Mouse (Mus musculus): ENCODE measurements around the gene Krt8. TPM values are rescaled to one million over a fixed set of nuclear protein-coding genes. Genes with fewer than 3 reads are reported as not detected.

Gene Krt8
- polyA plus RNA-seq, 1 experiment: 9.3 TPM

- no peaks in the 10 kb centered on the region for H3K36me3 ChIP-seq (ENCODE audit: control insufficient read depth, insufficient read depth, low read length)
- H3K27me3 ChIP-seq (ENCODE audit: control insufficient read depth, insufficient read depth, low read length): no peaks in the 10 kb centered on the region
- no peak overlapping the region for H3K27ac ChIP-seq (ENCODE audit: control insufficient read depth, insufficient read depth, low read depth, low read length)
- peaks cover 9% of the 10 kb centered on the region for H3K4me1 ChIP-seq (ENCODE audit: control insufficient read depth, insufficient read depth, low read length)
- H3K4me3 ChIP-seq (ENCODE audit: control insufficient read depth, low read depth, low read length): no peak overlapping the region
- TF ChIP-seq CTCF (IDR thresholded peaks at IDR 0.05; ENCODE audit: control insufficient read depth, insufficient read depth, insufficient replicate concordance, low read depth, low read length): no peak
- no peak for TF ChIP-seq POLR2A (IDR thresholded peaks at IDR 0.05; ENCODE audit: control insufficient read depth, low read depth, low read length)
Observed at GRCm38 (mm10) chr15:101984746-101985145, 19.5 kb downstream of the Krt8 start.

GRCm38 (mm10) chr15:101983949-101984601, 20.2 kb downstream of the Krt8 start:
- H3K4me1 ChIP-seq (ENCODE audit: control insufficient read depth, insufficient read depth, low read length): peaks cover 9% of the 10 kb centered on the region
- TF ChIP-seq POLR2A (IDR thresholded peaks at IDR 0.05; ENCODE audit: control insufficient read depth, low read depth, low read length) (no peak), CTCF (IDR thresholded peaks at IDR 0.05; ENCODE audit: control insufficient read depth, insufficient read depth, insufficient replicate concordance, low read depth, low read length) (peak; percentile 97)

GRCm38 (mm10) chr15:101983315-101983948, 20.9 kb downstream of the Krt8 start:
- H3K27ac ChIP-seq (ENCODE audit: control insufficient read depth, insufficient read depth, low read depth, low read length): no peak overlapping the region
- no peaks in the 10 kb centered on the region for H3K36me3 ChIP-seq (ENCODE audit: control insufficient read depth, insufficient read depth, low read length)
- TF ChIP-seq POLR2A (IDR thresholded peaks at IDR 0.05; ENCODE audit: control insufficient read depth, low read depth, low read length): no peak
- TF ChIP-seq CTCF (IDR thresholded peaks at IDR 0.05; ENCODE audit: control insufficient read depth, insufficient read depth, insufficient replicate concordance, low read depth, low read length): no peak
- H3K4me1 ChIP-seq (ENCODE audit: control insufficient read depth, insufficient read depth, low read length): peaks cover 7% of the 10 kb centered on the region
- no peaks in the 10 kb centered on the region for H3K27me3 ChIP-seq (ENCODE audit: control insufficient read depth, insufficient read depth, low read length)
- no peak overlapping the region for H3K4me3 ChIP-seq (ENCODE audit: control insufficient read depth, low read depth, low read length)

More at GRCm38 (mm10) chr15:101983949-101984601, 20.2 kb downstream of the Krt8 start:
- Histone ChIP-seq H3K4me3 (ENCODE audit: control insufficient read depth, low read depth, low read length) (peak overlapping the region; percentile 54), H3K27ac (ENCODE audit: control insufficient read depth, insufficient read depth, low read depth, low read length) (peak overlapping the region; percentile 64), H3K36me3 (ENCODE audit: control insufficient read depth, insufficient read depth, low read length) (no peaks in the 10 kb centered on the region), H3K27me3 (ENCODE audit: control insufficient read depth, insufficient read depth, low read length) (no peaks in the 10 kb centered on the region)

GRCm38 (mm10) chr15:101980849-101981248, 23.4 kb downstream of the Krt8 start:
- H3K27ac ChIP-seq (ENCODE audit: control insufficient read depth, insufficient read depth, low read depth, low read length): no peak overlapping the region
- H3K4me3 ChIP-seq (ENCODE audit: control insufficient read depth, low read depth, low read length): no peak overlapping the region
- no peak for TF ChIP-seq POLR2A (IDR thresholded peaks at IDR 0.05; ENCODE audit: control insufficient read depth, low read depth, low read length)
- TF ChIP-seq CTCF (IDR thresholded peaks at IDR 0.05; ENCODE audit: control insufficient read depth, insufficient read depth, insufficient replicate concordance, low read depth, low read length): no peak
- H3K36me3 ChIP-seq (ENCODE audit: control insufficient read depth, insufficient read depth, low read length): no peaks in the 10 kb centered on the region
- H3K4me1 ChIP-seq (ENCODE audit: control insufficient read depth, insufficient read depth, low read length): peaks cover 18% of the 10 kb centered on the region
- H3K27me3 ChIP-seq (ENCODE audit: control insufficient read depth, insufficient read depth, low read length): no peaks in the 10 kb centered on the region

- H3K27me3 ChIP-seq (ENCODE audit: control insufficient read depth, insufficient read depth, low read length): no peaks in the 10 kb centered on the region
- peaks cover 18% of the 10 kb centered on the region for H3K4me1 ChIP-seq (ENCODE audit: control insufficient read depth, insufficient read depth, low read length)
- no peak for TF ChIP-seq CTCF (IDR thresholded peaks at IDR 0.05; ENCODE audit: control insufficient read depth, insufficient read depth, insufficient replicate concordance, low read depth, low read length)
- TF ChIP-seq POLR2A (IDR thresholded peaks at IDR 0.05; ENCODE audit: control insufficient read depth, low read depth, low read length): no peak
- no peaks in the 10 kb centered on the region for H3K36me3 ChIP-seq (ENCODE audit: control insufficient read depth, insufficient read depth, low read length)
- H3K4me3 ChIP-seq (ENCODE audit: control insufficient read depth, low read depth, low read length): no peak overlapping the region; the same call in 1 of the 2 replicates
- H3K27ac ChIP-seq (ENCODE audit: control insufficient read depth, insufficient read depth, low read depth, low read length): peak overlapping the region; percentile 41; the same call in 1 of the 2 replicates
Observed at GRCm38 (mm10) chr15:101977043-101977726, 27.1 kb downstream of the Krt8 start.

GRCm38 (mm10) chr15:101976641-101977040, 27.6 kb downstream of the Krt8 start:
- Histone ChIP-seq H3K27ac (ENCODE audit: control insufficient read depth, insufficient read depth, low read depth, low read length) (peak overlapping the region; percentile 41; the same call in 1 of the 2 replicates), H3K4me1 (ENCODE audit: control insufficient read depth, insufficient read depth, low read length) (peaks cover 18% of the 10 kb centered on the region), H3K27me3 (ENCODE audit: control insufficient read depth, insufficient read depth, low read length) (no peaks in the 10 kb centered on the region), H3K36me3 (ENCODE audit: control insufficient read depth, insufficient read depth, low read length) (no peaks in the 10 kb centered on the region), H3K4me3 (ENCODE audit: control insufficient read depth, low read depth, low read length) (no peak overlapping the region)
- no peak for TF ChIP-seq CTCF (IDR thresholded peaks at IDR 0.05; ENCODE audit: control insufficient read depth, insufficient read depth, insufficient replicate concordance, low read depth, low read length)
- no peak for TF ChIP-seq POLR2A (IDR thresholded peaks at IDR 0.05; ENCODE audit: control insufficient read depth, low read depth, low read length)

- TF ChIP-seq CTCF (IDR thresholded peaks at IDR 0.05; ENCODE audit: control insufficient read depth, insufficient read depth, insufficient replicate concordance, low read depth, low read length) (no peak), POLR2A (IDR thresholded peaks at IDR 0.05; ENCODE audit: control insufficient read depth, low read depth, low read length) (no peak)
- Histone ChIP-seq H3K4me1 (ENCODE audit: control insufficient read depth, insufficient read depth, low read length) (peaks cover 18% of the 10 kb centered on the region), H3K27me3 (ENCODE audit: control insufficient read depth, insufficient read depth, low read length) (no peaks in the 10 kb centered on the region), H3K4me3 (ENCODE audit: control insufficient read depth, low read depth, low read length) (no peak overlapping the region), H3K27ac (ENCODE audit: control insufficient read depth, insufficient read depth, low read depth, low read length) (no peak overlapping the region), H3K36me3 (ENCODE audit: control insufficient read depth, insufficient read depth, low read length) (no peaks in the 10 kb centered on the region)
Observed at GRCm38 (mm10) chr15:101976023-101976422, 28.3 kb downstream of the Krt8 start.

All from testis, adult 2 months (tissue).